Mouse (Mus musculus) bone marrow macrophage, adult 2 months (primary cell): ENCODE results near the gene Phykpl. TPM values are rescaled to one million over a fixed set of nuclear protein-coding genes. Genes with fewer than 3 reads are reported as not detected.

Experiments
- H3K27ac ChIP-seq: 2 replicates; pipeline ENCODE4 v1.5.1; 2012; ENCODE audit warnings: low read depth, low read length; ENCODE audit not compliant: insufficient read depth
- H3K4me1 ChIP-seq: 2 replicates; pipeline ENCODE4 v1.6.1; 2012; ENCODE audit warnings: low read length; ENCODE audit not compliant: control insufficient read depth, insufficient read depth
- H3K4me3 ChIP-seq: 2 replicates; pipeline ENCODE4 v1.5.1; 2012; ENCODE audit warnings: mild to moderate bottlenecking, low read length, moderate library complexity; ENCODE audit not compliant: insufficient read depth
- CTCF ChIP-seq: IDR thresholded peaks from 2 replicates; pipeline ENCODE4 v1.5.1; 2012; ENCODE audit warnings: low read depth, mild to moderate bottlenecking, low read length, moderate library complexity
- POLR2A ChIP-seq: IDR thresholded peaks from 2 replicates; pipeline ENCODE4 v1.6.1; 2012; ENCODE audit warnings: mild to moderate bottlenecking, low read depth, low read length, borderline replicate concordance
- polyA plus RNA-seq: library from polyadenylated mRNA; stranded (reverse); fragments of >200 nt; gene quantifications from 2 replicates; pipeline ENCODE4 v1.2.4, GENCODE M21; 2012; ENCODE audit not compliant: missing spikeins, insufficient read depth, insufficient read length

Phykpl gene
- polyA plus RNA-seq, 1 experiment = 8.4 TPM

DNA sequence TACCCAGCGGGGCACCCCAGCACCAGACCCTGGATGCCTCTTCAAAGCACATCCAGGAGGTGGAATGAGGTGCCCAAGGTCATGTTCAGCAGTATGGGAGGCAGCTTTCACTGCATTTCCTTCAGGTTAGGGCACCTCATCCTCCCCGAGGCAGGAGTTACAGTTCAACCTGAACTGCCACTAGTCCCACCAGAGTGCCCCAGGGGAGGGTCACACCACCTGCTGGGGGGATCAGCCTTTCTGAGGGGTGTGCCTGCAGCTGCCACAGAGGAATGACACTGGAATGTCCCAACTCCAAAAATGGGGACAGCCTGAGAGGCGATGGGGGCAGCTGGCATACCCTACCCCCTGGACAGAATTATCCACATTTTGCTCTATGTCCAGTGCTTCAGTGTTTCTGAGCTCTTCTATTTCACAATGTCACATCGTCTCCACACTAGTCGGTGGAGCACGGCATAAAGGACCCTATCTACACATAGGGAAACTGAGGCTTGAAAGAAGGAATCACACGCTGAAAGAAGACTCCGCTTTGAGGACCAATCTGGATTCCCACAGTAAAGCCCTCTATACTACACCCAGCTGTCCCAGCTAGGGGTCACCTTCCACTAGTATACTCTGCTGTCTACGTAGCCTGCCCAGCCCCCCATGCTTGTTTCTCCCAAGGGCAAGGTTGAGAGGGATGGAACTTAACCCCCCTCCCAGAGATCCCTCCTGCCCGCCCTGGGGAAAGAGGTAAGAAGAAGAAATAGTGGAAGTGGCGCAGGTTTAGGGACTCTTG lies 64.7 kb downstream of the Phykpl start:
- H3K4me1 ChIP-seq = peaks cover 9% of the 10 kb centered on the region
- H3K27ac ChIP-seq = no peak overlapping the region
- TF ChIP-seq CTCF = no peak
- no peak for TF ChIP-seq POLR2A
- peak overlapping the region; percentile 70 for H3K4me3 ChIP-seq

DNA sequence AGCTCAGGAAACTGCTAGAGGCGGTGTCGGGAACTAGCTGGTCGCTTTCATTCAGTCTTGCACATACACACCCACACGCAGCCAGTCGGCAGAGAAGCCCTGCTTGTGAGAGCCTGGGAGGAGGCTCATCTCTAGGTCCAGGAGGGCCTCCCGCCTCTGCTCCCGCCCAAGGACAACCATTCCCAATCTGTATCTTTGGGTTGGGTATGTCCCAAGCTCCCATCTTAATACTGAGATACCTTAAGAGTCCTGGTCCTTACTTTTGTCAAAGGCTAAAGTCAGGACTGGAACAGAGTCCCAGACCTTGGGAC lies 65.3 kb downstream of the Phykpl start:
- Histone ChIP-seq H3K27ac (no peak overlapping the region), H3K4me3 (peak overlapping the region; percentile 70), H3K4me1 (peaks cover 5% of the 10 kb centered on the region)
- TF ChIP-seq CTCF (no peak), POLR2A (no peak)

DNA sequence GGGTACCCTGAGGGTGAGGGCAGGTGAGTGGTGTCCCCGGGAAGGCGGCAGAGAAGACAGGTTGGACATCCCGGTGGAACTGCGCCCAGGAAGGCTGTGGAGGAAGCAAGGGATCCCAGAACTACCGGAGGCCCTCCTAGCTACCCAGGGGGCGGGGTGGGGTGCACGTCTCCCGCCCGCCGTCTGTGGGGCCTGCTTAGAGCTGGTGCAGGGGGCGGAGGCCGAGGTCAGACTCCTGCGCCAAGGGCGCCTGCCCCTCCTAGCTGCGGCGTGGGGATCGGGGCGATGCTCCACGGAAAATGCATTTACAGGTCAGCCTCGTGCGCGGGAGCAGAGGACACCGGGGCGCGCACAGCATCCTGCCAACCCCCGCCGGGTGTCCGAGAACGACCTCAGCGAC lies 65.7 kb downstream of the Phykpl start:
- Histone ChIP-seq H3K27ac (no peak overlapping the region), H3K4me1 (0 out of 2 replicates have a peak, but pooled peaks cover 2% of the 10 kb centered on the region), H3K4me3 (peak overlapping the region; percentile 70)
- no peak for TF ChIP-seq POLR2A
- no peak for TF ChIP-seq CTCF

DNA sequence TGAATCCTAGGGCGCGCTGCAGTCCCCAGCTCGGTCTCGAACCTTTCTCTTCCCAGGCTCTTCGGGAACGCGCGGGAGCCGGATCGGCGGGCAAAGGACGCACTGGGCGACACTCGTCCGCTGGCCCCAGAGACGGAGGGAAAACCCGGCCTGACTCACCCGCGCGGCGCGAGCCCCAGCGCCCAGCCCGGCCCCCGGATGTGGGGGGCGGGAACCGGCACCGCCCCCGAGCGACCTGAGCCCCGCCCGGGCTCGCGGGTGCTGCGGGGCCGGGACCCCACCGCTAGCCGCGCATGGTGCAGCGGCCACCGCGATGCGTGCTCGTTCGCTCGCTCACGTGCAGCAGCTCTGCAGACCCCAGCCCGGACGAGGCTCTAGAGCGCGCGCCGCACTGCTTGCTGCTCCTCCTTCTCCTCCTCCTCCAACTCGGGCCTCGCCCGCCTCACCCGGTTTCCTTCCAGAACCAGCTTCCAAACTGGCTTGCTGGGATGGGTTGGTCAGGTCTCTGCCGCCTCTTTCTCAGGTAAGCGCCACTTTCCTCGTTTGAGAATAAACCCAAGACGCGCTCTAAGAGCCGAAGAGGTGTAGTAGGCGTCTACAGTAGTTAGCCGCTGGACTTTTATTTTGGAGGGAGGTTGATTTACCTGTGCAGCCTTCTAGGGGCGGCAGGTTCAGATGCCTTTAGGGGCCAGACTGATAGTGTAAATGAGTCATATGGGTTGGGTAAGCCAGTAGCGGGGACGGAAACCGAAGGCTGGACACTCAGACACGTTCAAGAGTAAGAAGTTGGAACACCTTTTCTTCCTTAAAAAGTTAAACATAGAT lies 66.3 kb downstream of the Phykpl start, which contains the start of the genes N4bp3 and D930048N14Rik:
Gene N4bp3 (minus strand): TSS at position 152 of the 825 bp plus-strand sequence.
Gene D930048N14Rik (plus strand): TSS at position 264 of the 825 bp plus-strand sequence.
- TF ChIP-seq POLR2A = no peak
- no peak for TF ChIP-seq CTCF
- 0 out of 2 replicates have a peak, but pooled peaks cover 2% of the 10 kb centered on the region for H3K4me1 ChIP-seq
- H3K27ac ChIP-seq = no peak within 1 kb of the TSS
- peak within 1 kb of the TSS; percentile 70 for H3K4me3 ChIP-seq

DNA sequence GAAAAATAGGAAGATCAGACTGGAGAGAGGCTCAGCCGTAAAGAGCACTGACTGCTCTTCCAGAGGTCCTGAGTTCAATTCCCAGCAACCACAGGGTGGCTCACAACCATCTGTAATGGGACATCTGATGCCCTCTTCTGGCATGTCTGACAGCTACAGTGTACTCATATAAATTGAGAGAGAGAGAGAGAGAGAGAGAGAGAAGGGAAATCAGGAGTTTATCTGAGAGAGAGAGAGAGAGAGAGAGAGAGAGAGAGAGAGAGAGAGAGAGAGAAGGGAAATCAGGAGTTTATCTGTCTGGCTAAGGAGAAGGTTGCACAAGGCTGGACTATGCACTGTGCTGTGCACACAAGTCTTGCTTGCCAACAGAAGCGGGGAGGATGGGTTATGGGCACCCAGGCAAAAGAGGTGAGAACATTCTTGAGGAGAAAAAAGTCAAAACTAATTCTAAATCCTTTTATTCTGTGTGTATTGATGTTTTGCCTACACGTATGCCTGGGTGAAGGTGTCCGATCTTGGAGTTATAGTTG lies 68.4 kb downstream of the Phykpl start:
- no peak overlapping the region for H3K4me3 ChIP-seq
- H3K27ac ChIP-seq = no peak overlapping the region
- TF ChIP-seq POLR2A = no peak
- no peak for TF ChIP-seq CTCF
- H3K4me1 ChIP-seq = 0 out of 2 replicates have a peak, but pooled peaks cover 2% of the 10 kb centered on the region

DNA sequence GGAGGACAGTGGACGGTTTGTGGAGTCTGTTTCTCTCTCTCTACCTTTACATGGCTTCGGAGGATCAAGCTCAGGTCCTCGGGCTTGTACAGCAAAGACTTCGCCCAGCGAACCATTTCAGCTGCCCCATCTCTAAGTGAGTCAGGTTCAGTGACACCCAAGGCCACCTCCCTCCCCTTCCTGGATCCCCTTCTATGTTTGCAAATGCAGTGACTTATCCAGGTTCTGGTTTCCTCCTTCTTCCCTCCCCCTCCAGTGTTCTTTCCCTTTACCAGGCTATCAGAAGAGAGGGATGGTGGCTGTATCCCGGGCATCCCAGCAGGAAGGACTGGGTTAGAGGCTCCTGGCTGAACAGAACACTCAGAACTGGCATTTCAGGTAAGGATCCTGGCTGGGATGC lies 69.2 kb downstream of the Phykpl start:
- TF ChIP-seq POLR2A (no peak), CTCF (no peak)
- peaks cover 8% of the 10 kb centered on the region for H3K4me1 ChIP-seq
- no peak overlapping the region for H3K4me3 ChIP-seq
- H3K27ac ChIP-seq = no peak overlapping the region

Other genes starting within 250 kb of the Phykpl start
- 144 and 159 TPM in 2 replicates for gene Hnrnpab, start 22.1 kb downstream of the Phykpl start, polyA plus RNA-seq
- 33.9 and 38.8 TPM in 2 replicates for gene Nhp2, start 35.0 kb downstream of the Phykpl start, polyA plus RNA-seq
- 42.4 and 43.7 TPM in 2 replicates for gene Rmnd5b, start 51.1 kb downstream of the Phykpl start, polyA plus RNA-seq
- 8.7 and 9.8 TPM in 2 replicates for gene N4bp3, start 66.1 kb downstream of the Phykpl start, polyA plus RNA-seq
- 8.1 and 9.2 TPM in 2 replicates for gene D930048N14Rik, start 66.2 kb downstream of the Phykpl start, polyA plus RNA-seq
- gene 0610009B22Rik, start 104.1 kb downstream of the Phykpl start, polyA plus RNA-seq = 39.2 and 40.0 TPM in 2 replicates
- gene Sec24a, start 178.9 kb downstream of the Phykpl start, polyA plus RNA-seq = 12.0 and 12.6 TPM in 2 replicates
- gene Sar1b, start 178.9 kb downstream of the Phykpl start, polyA plus RNA-seq = 51.9 and 52.7 TPM in 2 replicates